Mouse (Mus musculus) CD4-positive, CD25-positive, alpha-beta regulatory T cell, adult 4 months (primary cell): Measurements from ENCODE around the gene Fan1. TPM values are rescaled to one million over a fixed set of nuclear protein-coding genes. Genes with fewer than 3 reads are reported as not detected.

Experiments used
- ATAC-seq: one replicate; pipeline ENCODE4 v1.8.0; 2017
- polyA plus RNA-seq, 2 experiments: library from polyadenylated mRNA; unstranded; fragments of 100-300 nt; shearing (Covaris generic); gene quantifications; one replicate each; pipeline ENCODE4 v1.2.1; 2017

The Fan1 gene
- 1 to 10 TPM; 3.7 to 7.1 TPM for polyA plus RNA-seq

GRCm38 (mm10) chr7:64373830-64374562 lies at the start of gene Fan1:
Gene Fan1 (minus strand): TSS chr7:64374095.
- peak; percentile 97 for ATAC-seq

GRCm38 (mm10) chr7:64403989-64404388 lies 30.1 kb upstream of the Fan1 start:
- no peak for ATAC-seq

- ATAC-seq: no peak
These were observed 28.6 kb upstream of the Fan1 start for GRCm38 (mm10) chr7:64402452-64402851.

GRCm38 (mm10) chr7:64400725-64401124 lies 26.8 kb upstream of the Fan1 start:
- no peak for ATAC-seq

GRCm38 (mm10) chr7:64392819-64393151 lies 18.9 kb upstream of the Fan1 start:
- peak; percentile 21 for ATAC-seq

- peak; percentile 87 for ATAC-seq
These were observed 18.4 kb upstream of the Fan1 start, which contains the start of the genes Mphosph10 and Mcee for GRCm38 (mm10) chr7:64392122-64392818. Gene Mphosph10 (minus strand): TSS chr7:64392268. Gene Mcee (plus strand): TSS chr7:64392607.

GRCm38 (mm10) chr7:64391479-64391878 lies 17.6 kb upstream of the Fan1 start:
- ATAC-seq: no peak

GRCm38 (mm10) chr7:64373147-64373829 lies 607 bp downstream of the Fan1 start:
- ATAC-seq: peak; percentile 36

GRCm38 (mm10) chr7:64371940-64372878 lies 1.7 kb downstream of the Fan1 start:
- no peak for ATAC-seq

GRCm38 (mm10) chr7:64369841-64370240 lies 4.1 kb downstream of the Fan1 start:
- no peak for ATAC-seq

- no peak for ATAC-seq
These were observed 8.0 kb downstream of the Fan1 start for GRCm38 (mm10) chr7:64365863-64366262.

- ATAC-seq: no peak
These were observed 13.3 kb downstream of the Fan1 start for GRCm38 (mm10) chr7:64360586-64360945.

- no peak for ATAC-seq
These were observed 13.8 kb downstream of the Fan1 start for GRCm38 (mm10) chr7:64359943-64360585.

GRCm38 (mm10) chr7:64358666-64359065 lies 15.2 kb downstream of the Fan1 start:
- no peak for ATAC-seq

- ATAC-seq: no peak
These were observed 16.5 kb downstream of the Fan1 start for GRCm38 (mm10) chr7:64357405-64357804.

GRCm38 (mm10) chr7:64356661-64357060 lies 17.2 kb downstream of the Fan1 start:
- ATAC-seq: no peak

GRCm38 (mm10) chr7:64354206-64354605 lies 19.7 kb downstream of the Fan1 start:
- ATAC-seq: no peak

GRCm38 (mm10) chr7:64351087-64351486 lies 22.8 kb downstream of the Fan1 start:
- ATAC-seq: no peak

- no peak for ATAC-seq
These were observed 24.6 kb downstream of the Fan1 start for GRCm38 (mm10) chr7:64349147-64349861.

- no peak for ATAC-seq
These were observed 26.1 kb downstream of the Fan1 start for GRCm38 (mm10) chr7:64347813-64348212.

GRCm38 (mm10) chr7:64332686-64333085 lies 41.2 kb downstream of the Fan1 start:
- no peak for ATAC-seq
